Mouse (Mus musculus) midbrain, embryonic 14.5 days (tissue): ENCODE measurements around the gene Car8. TPM values are rescaled to one million over a fixed set of nuclear protein-coding genes. Genes with fewer than 3 reads are reported as not detected.
"Not testable (repeated sequence)": the region's sequence is repeated elsewhere in the genome, so short reads cannot be mapped to it uniquely, and the experiment has no call there.

Source experiments
- ATAC-seq: fragments of 200-750 bp; cut with Nextera tagmentation; 2 replicates; pipeline ENCODE4 v1.8.0; 2017; ENCODE audit warnings: moderate number of reproducible peaks, moderate library complexity; ENCODE audit not compliant: low FRiP score, low TSS enrichment
- DNase-seq: peaks from one replicate; pipeline ENCODE4 v3.0.0-alpha.2; 2015
- H3K27ac ChIP-seq: fragments of 300-500 bp; sonication (generic); replicated peaks from 2 replicates; pipeline ENCODE4 v1.5.1; 2014; ENCODE audit warnings: mild to moderate bottlenecking, low read depth, low read length, moderate library complexity
- H3K27me3 ChIP-seq: fragments of 300-500 bp; sonication (generic); 2 replicates; pipeline ENCODE4 v1.6.1; 2014; ENCODE audit warnings: low read length, control low read depth, mixed read lengths; ENCODE audit not compliant: control insufficient read depth, insufficient read depth
- H3K36me3 ChIP-seq: fragments of 300-500 bp; sonication (generic); 2 replicates; pipeline ENCODE4 v1.6.1; 2014; ENCODE audit warnings: low read length, control low read depth; ENCODE audit not compliant: control insufficient read depth, insufficient read depth
- H3K4me1 ChIP-seq: fragments of 300-500 bp; sonication (generic); 2 replicates; pipeline ENCODE4 v1.6.1; 2014; ENCODE audit warnings: mild to moderate bottlenecking, antibody characterized with exemption, low read length, control low read depth; ENCODE audit not compliant: control insufficient read depth, insufficient read depth
- H3K4me2 ChIP-seq: fragments of 300-500 bp; sonication (generic); 2 replicates; pipeline ENCODE4 v1.6.1; 2014; ENCODE audit warnings: mild to moderate bottlenecking, low read length, moderate library complexity
- H3K4me3 ChIP-seq: fragments of 300-500 bp; sonication (generic); replicated peaks from 2 replicates; pipeline ENCODE4 v1.5.1; 2014; ENCODE audit warnings: low read depth, low read length
- H3K9ac ChIP-seq: fragments of 300-500 bp; sonication (generic); replicated peaks from 2 replicates; pipeline ENCODE4 v1.6.1; 2014; ENCODE audit warnings: mild to moderate bottlenecking, low read length, moderate library complexity
- H3K9me3 ChIP-seq: fragments of 300-500 bp; sonication (generic); 2 replicates; pipeline ENCODE4 v1.6.1; 2016; ENCODE audit warnings: low read length, control low read depth, mixed read lengths; ENCODE audit not compliant: control insufficient read depth
- WGBS: fragments of 180-500 bp; shearing (Covaris S2); extraction: QIAGEN DNeasy Blood & Tissue Kit; methylation state at CpG from one replicate; pipeline ENCODE4 v1.1.7; 2014; 5-methylcytosine and 5-hydroxymethylcytosine counted together
- microRNA-seq: library from miRNA; unstranded; fragments of <30 nt; microRNA quantifications from one replicate; pipeline ENCODE4, GENCODE M21; 2016
- polyA plus RNA-seq: library from polyadenylated mRNA; unstranded; fragments of >200 nt; fragmentation: Nextera tagmentation; extraction: Ambion mirVana; gene quantifications from 2 replicates; pipeline ENCODE4 v1.2.1, GENCODE M21; 2014

Car8 gene
- polyA plus RNA-seq, 1 experiment from 2014 or later = 8.6 TPM

GRCm38 (mm10) chr4:8109906-8110567 is 128.8 kb downstream of the Car8 start:
- Histone ChIP-seq H3K9me3 (no peaks in the 10 kb centered on the region), H3K27ac (no peak overlapping the region; the same call in 1 of the 2 replicates), H3K9ac (no peak overlapping the region), H3K27me3 (no peaks in the 10 kb centered on the region), H3K4me2 (peak overlapping the region; percentile 33), H3K36me3 (no peaks in the 10 kb centered on the region), H3K4me3 (no peak overlapping the region), H3K4me1 (no peaks in the 10 kb centered on the region)
- DNase-seq (peak; percentile 61), ATAC-seq (no peak)
- WGBS = 51% methylated on average over 16 of the region's 16 CpGs

GRCm38 (mm10) chr4:8101466-8101865 is 137.4 kb downstream of the Car8 start:
- DNase-seq = no peak
- peaks cover 6% of the 10 kb centered on the region; the same call in 1 of the 2 replicates for H3K4me1 ChIP-seq

GRCm38 (mm10) chr4:8098084-8098483 is 140.8 kb downstream of the Car8 start:
- DNase-seq = no peak
- Histone ChIP-seq H3K36me3 (no peaks in the 10 kb centered on the region), H3K4me1 (peaks cover 6% of the 10 kb centered on the region; the same call in 1 of the 2 replicates), H3K4me2 (no peak overlapping the region), H3K4me3 (no peak overlapping the region), H3K27ac (no peak overlapping the region), H3K9ac (no peak overlapping the region), H3K27me3 (no peaks in the 10 kb centered on the region), H3K9me3 (no peaks in the 10 kb centered on the region)
- WGBS = 18% methylated on average over 4 of the region's 4 CpGs
- peak; percentile 34; the same call in 1 of the 2 replicates for ATAC-seq

More at GRCm38 (mm10) chr4:8101466-8101865, 137.4 kb downstream of the Car8 start:
- Histone ChIP-seq H3K27ac (no peak overlapping the region), H3K9ac (no peak overlapping the region), H3K4me3 (no peak overlapping the region), H3K36me3 (no peaks in the 10 kb centered on the region), H3K4me2 (no peak overlapping the region), H3K27me3 (no peaks in the 10 kb centered on the region), H3K9me3 (no peaks in the 10 kb centered on the region)
- ATAC-seq = no peak
- WGBS = 74% methylated on average over 3 of the region's 3 CpGs

- Histone ChIP-seq H3K27ac (no peak overlapping the region), H3K27me3 (no peaks in the 10 kb centered on the region), H3K36me3 (no peaks in the 10 kb centered on the region), H3K4me1 (peaks cover 6% of the 10 kb centered on the region; the same call in 1 of the 2 replicates), H3K4me2 (no peak overlapping the region), H3K9ac (no peak overlapping the region), H3K9me3 (no peaks in the 10 kb centered on the region), H3K4me3 (no peak overlapping the region)
- ATAC-seq = no peak
- 44% methylated on average over 3 of the region's 3 CpGs for WGBS
- no peak for DNase-seq
Measured at GRCm38 (mm10) chr4:8097683-8098082, 141.2 kb downstream of the Car8 start.

GRCm38 (mm10) chr4:8093566-8093965 is 145.3 kb downstream of the Car8 start:
- ATAC-seq, DNase-seq, H3K9ac ChIP-seq, H3K9me3 ChIP-seq, H3K4me2 ChIP-seq, H3K4me1 ChIP-seq, H3K36me3 ChIP-seq, H3K27ac ChIP-seq, H3K27me3 ChIP-seq, H3K4me3 ChIP-seq: not testable (repeated sequence)
- 44% methylated on average over 3 of the region's 3 CpGs for WGBS

Small RNA genes within 50 kb of the gene (microRNA-seq; reads per million reads assigned to microRNA genes)
- not detected for gene Gm25355
